Mouse (Mus musculus) erythroblast, embryonic 14.5 days (primary cell): ENCODE measurements at regions not wholly inside any gene's neighbourhood (a gene's known extent, or its start where the extent isn't known, plus 50 kb on each side); places are given as distances from the start of the nearest gene placed in this dataset.

Experiments
- GATA1 ChIP-seq: IDR thresholded peaks from 2 replicates; pipeline ENCODE4 v1.6.1; 2012; ENCODE audit warnings: low read length, inconsistent platforms, mixed read lengths
- TAL1 ChIP-seq: IDR thresholded peaks from 3 replicates; pipeline ENCODE4 v1.6.1; 2012; ENCODE audit warnings: low read length, inconsistent platforms, mixed read lengths

GRCm38 (mm10) chr4:93879351-93879872 lies 544.1 kb upstream of the Tusc1 start:
- no peak for TF ChIP-seq GATA1
- TF ChIP-seq TAL1: no peak
